Mouse (Mus musculus): ENCODE results near the gene Acap2. TPM values are rescaled to one million over a fixed set of nuclear protein-coding genes. Genes with fewer than 3 reads are reported as not detected.

Gene Acap2
- polyA plus RNA-seq (2017; shearing (Covaris generic)): 16.2 TPM

DNA sequence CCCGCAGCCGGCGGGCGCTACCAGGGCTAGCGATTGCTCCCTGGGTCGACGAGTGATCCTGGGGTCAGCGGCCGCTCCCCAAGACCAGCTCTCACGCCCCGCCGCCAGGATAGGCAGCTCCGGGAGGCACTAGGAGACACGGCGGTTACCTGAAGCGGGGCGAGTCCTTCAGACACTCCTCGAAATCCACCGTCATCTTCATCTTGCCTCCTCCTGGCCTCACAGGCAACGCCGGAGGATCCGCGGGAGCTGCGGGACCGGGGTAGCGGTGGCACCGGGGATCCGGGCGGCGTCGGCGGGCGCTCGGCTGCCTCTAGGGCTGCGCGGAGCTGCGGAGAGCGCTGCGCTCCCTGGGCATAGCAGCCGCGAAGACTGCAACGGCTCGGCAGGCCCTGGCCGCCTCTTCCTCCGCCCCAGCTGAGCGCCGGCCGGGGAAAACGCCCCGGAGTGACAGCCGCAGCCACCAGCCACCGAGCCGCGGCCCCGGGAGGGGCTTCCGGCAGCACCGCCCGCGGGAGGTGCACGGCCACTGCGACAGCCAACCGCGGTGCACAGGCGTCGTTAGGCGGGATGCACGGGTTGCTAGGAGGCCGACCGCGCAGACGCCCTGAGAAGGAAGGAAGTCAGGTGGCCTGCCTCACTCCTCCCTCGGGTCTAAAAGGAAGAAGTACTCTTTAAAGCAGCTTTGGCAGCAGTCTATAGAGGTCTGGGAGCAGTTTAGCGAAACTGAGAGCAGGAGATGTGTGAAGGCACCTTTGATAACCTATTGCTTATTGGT lies at the start of gene Acap2:
Acap2 (minus strand) TSS at position 456 of the 778 bp plus-strand sequence.

DNA sequence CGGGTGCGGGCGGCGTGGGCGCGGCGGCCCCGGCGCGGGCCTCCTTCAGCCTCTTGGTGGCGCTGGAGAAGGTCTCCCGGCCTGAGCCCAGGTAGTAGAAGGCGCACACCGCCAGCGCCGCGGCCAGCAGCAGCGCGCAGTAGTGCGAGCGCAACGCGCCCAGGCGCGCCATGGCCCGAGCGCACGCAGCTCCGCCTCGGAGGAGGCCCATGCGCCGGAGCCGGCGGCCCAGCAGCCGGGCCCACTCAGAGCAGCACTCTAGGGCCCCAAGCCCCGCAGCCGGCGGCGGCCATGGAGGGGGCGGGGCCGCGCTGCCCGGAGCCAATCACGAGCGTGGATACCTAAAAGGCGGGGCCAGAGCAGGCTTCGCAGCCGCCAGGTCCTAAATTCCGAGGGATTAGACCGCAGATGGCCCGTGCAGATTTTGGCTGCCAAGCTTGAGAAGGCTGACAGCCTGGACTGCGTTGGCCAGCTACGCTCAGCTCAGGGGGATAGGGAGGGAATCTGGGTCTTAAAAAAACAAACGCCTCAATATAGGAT lies 119.8 kb downstream of the Acap2 start, which contains the start of gene Xxylt1:
Xxylt1 (minus strand) TSS at position 308 of the 540 bp plus-strand sequence.

Other genes starting within 250 kb of the Acap2 start
- gene Xxylt1, start 119.8 kb downstream of the Acap2 start, polyA plus RNA-seq (2017; shearing (Covaris generic)): 35.5 TPM
- 11.4 TPM for gene Ppp1r2, start 74.0 kb upstream of the Acap2 start, polyA plus RNA-seq (2017; shearing (Covaris generic))
- not detected for gene Apod, start 113.6 kb upstream of the Acap2 start, polyA plus RNA-seq (2017; shearing (Covaris generic))
- 60.7 TPM for gene Bdh1, start 221.0 kb upstream of the Acap2 start, polyA plus RNA-seq (2017; shearing (Covaris generic))